Mouse (Mus musculus): ENCODE results near the gene Plcb1. TPM values are rescaled to one million over a fixed set of nuclear protein-coding genes. Genes with fewer than 3 reads are reported as not detected.

The Plcb1 gene
- polyA plus RNA-seq, 1 experiment: 0.55 TPM

- H3K27me3 ChIP-seq (ENCODE audit: control insufficient read depth, insufficient read depth, insufficient read length): no peaks in the 10 kb centered on the region
- no peaks in the 10 kb centered on the region for H3K36me3 ChIP-seq (ENCODE audit: control insufficient read depth, insufficient read depth)
- no peak overlapping the region for H3K4me3 ChIP-seq (ENCODE audit: insufficient read depth, poor library complexity, severe bottlenecking)
- H3K79me3 ChIP-seq (ENCODE audit: low read depth): no peaks in the 10 kb centered on the region
- H3ac ChIP-seq (ENCODE audit: control insufficient read depth, insufficient read length, low read depth): no peak overlapping the region
- H3K79me2 ChIP-seq (ENCODE audit: control insufficient read depth, insufficient read depth): no peaks in the 10 kb centered on the region
- no peak for TF ChIP-seq FOSL1 (IDR thresholded peaks at IDR 0.05; ENCODE audit: insufficient read depth, low read length, poor library complexity, severe bottlenecking)
- no peak for TF ChIP-seq CEBPB (IDR thresholded peaks at IDR 0.05; ENCODE audit: low read depth)
- TF ChIP-seq CTCF (IDR thresholded peaks at IDR 0.05; ENCODE audit: control insufficient read depth, insufficient read depth, insufficient read length): no peak
- TF ChIP-seq MAX (IDR thresholded peaks at IDR 0.05): no peak
- TF ChIP-seq USF1 (IDR thresholded peaks at IDR 0.05; ENCODE audit: low read depth): no peak
- TF ChIP-seq MYOG (IDR thresholded peaks at IDR 0.05; ENCODE audit: control insufficient read depth, extremely low read depth, insufficient read length): no peak
- no peak for TF ChIP-seq MYOD1 (IDR thresholded peaks at IDR 0.05; ENCODE audit: control insufficient read depth, insufficient read length, low read depth)
Observed at GRCm38 (mm10) chr2:134937666-134938065, 151.8 kb downstream of the Plcb1 start.

- Histone ChIP-seq H3K27me3 (ENCODE audit: control insufficient read depth, insufficient read depth, insufficient read length) (no peaks in the 10 kb centered on the region), H3K79me2 (ENCODE audit: control insufficient read depth, insufficient read depth) (no peaks in the 10 kb centered on the region), H3ac (ENCODE audit: control insufficient read depth, insufficient read length, low read depth) (no peak overlapping the region), H3K79me3 (ENCODE audit: low read depth) (no peaks in the 10 kb centered on the region), H3K36me3 (ENCODE audit: control insufficient read depth, insufficient read depth) (no peaks in the 10 kb centered on the region), H3K4me3 (ENCODE audit: insufficient read depth, poor library complexity, severe bottlenecking) (no peak overlapping the region)
- TF ChIP-seq MAX (IDR thresholded peaks at IDR 0.05): no peak
- no peak for TF ChIP-seq MYOD1 (IDR thresholded peaks at IDR 0.05; ENCODE audit: control insufficient read depth, insufficient read length, low read depth)
- no peak for TF ChIP-seq CEBPB (IDR thresholded peaks at IDR 0.05; ENCODE audit: low read depth)
- TF ChIP-seq CTCF (IDR thresholded peaks at IDR 0.05; ENCODE audit: control insufficient read depth, insufficient read depth, insufficient read length): no peak
- TF ChIP-seq MYOG (IDR thresholded peaks at IDR 0.05; ENCODE audit: control insufficient read depth, extremely low read depth, insufficient read length): no peak
- no peak for TF ChIP-seq FOSL1 (IDR thresholded peaks at IDR 0.05; ENCODE audit: insufficient read depth, low read length, poor library complexity, severe bottlenecking)
- no peak for TF ChIP-seq USF1 (IDR thresholded peaks at IDR 0.05; ENCODE audit: low read depth)
Observed at GRCm38 (mm10) chr2:134942039-134942438, 156.2 kb downstream of the Plcb1 start.

- no peak overlapping the region for H3K4me3 ChIP-seq (ENCODE audit: insufficient read depth, poor library complexity, severe bottlenecking)
- no peaks in the 10 kb centered on the region for H3K27me3 ChIP-seq (ENCODE audit: control insufficient read depth, insufficient read depth, insufficient read length)
- H3ac ChIP-seq (ENCODE audit: control insufficient read depth, insufficient read length, low read depth): no peak overlapping the region
- TF ChIP-seq USF1 (IDR thresholded peaks at IDR 0.05; ENCODE audit: low read depth) (no peak), MAX (IDR thresholded peaks at IDR 0.05) (no peak), FOSL1 (IDR thresholded peaks at IDR 0.05; ENCODE audit: insufficient read depth, low read length, poor library complexity, severe bottlenecking) (no peak), CEBPB (IDR thresholded peaks at IDR 0.05; ENCODE audit: low read depth) (no peak), MYOD1 (IDR thresholded peaks at IDR 0.05; ENCODE audit: control insufficient read depth, insufficient read length, low read depth) (no peak), MYOG (IDR thresholded peaks at IDR 0.05; ENCODE audit: control insufficient read depth, extremely low read depth, insufficient read length) (no peak), CTCF (IDR thresholded peaks at IDR 0.05; ENCODE audit: control insufficient read depth, insufficient read depth, insufficient read length) (no peak)
- no peaks in the 10 kb centered on the region for H3K36me3 ChIP-seq (ENCODE audit: control insufficient read depth, insufficient read depth)
- H3K79me2 ChIP-seq (ENCODE audit: control insufficient read depth, insufficient read depth): no peaks in the 10 kb centered on the region
- H3K79me3 ChIP-seq (ENCODE audit: low read depth): no peaks in the 10 kb centered on the region
Observed at GRCm38 (mm10) chr2:134942919-134943318, 157.1 kb downstream of the Plcb1 start.

- Histone ChIP-seq H3K36me3 (ENCODE audit: control insufficient read depth, insufficient read depth) (no peaks in the 10 kb centered on the region), H3K4me3 (ENCODE audit: insufficient read depth, poor library complexity, severe bottlenecking) (no peak overlapping the region), H3K79me2 (ENCODE audit: control insufficient read depth, insufficient read depth) (no peaks in the 10 kb centered on the region), H3K27me3 (ENCODE audit: control insufficient read depth, insufficient read depth, insufficient read length) (no peaks in the 10 kb centered on the region), H3ac (ENCODE audit: control insufficient read depth, insufficient read length, low read depth) (no peak overlapping the region), H3K79me3 (ENCODE audit: low read depth) (no peaks in the 10 kb centered on the region)
- no peak for TF ChIP-seq USF1 (IDR thresholded peaks at IDR 0.05; ENCODE audit: low read depth)
- no peak for TF ChIP-seq FOSL1 (IDR thresholded peaks at IDR 0.05; ENCODE audit: insufficient read depth, low read length, poor library complexity, severe bottlenecking)
- TF ChIP-seq MYOD1 (IDR thresholded peaks at IDR 0.05; ENCODE audit: control insufficient read depth, insufficient read length, low read depth): no peak
- no peak for TF ChIP-seq MYOG (IDR thresholded peaks at IDR 0.05; ENCODE audit: control insufficient read depth, extremely low read depth, insufficient read length)
- TF ChIP-seq CEBPB (IDR thresholded peaks at IDR 0.05; ENCODE audit: low read depth): no peak
- no peak for TF ChIP-seq MAX (IDR thresholded peaks at IDR 0.05)
- no peak for TF ChIP-seq CTCF (IDR thresholded peaks at IDR 0.05; ENCODE audit: control insufficient read depth, insufficient read depth, insufficient read length)
Observed at GRCm38 (mm10) chr2:134946331-134946730, 160.5 kb downstream of the Plcb1 start.

GRCm38 (mm10) chr2:134946911-134947310 lies 161.0 kb downstream of the Plcb1 start:
- H3K4me3 ChIP-seq (ENCODE audit: insufficient read depth, poor library complexity, severe bottlenecking): no peak overlapping the region
- H3K27me3 ChIP-seq (ENCODE audit: control insufficient read depth, insufficient read depth, insufficient read length): no peaks in the 10 kb centered on the region
- TF ChIP-seq CTCF (IDR thresholded peaks at IDR 0.05; ENCODE audit: control insufficient read depth, insufficient read depth, insufficient read length) (no peak), CEBPB (IDR thresholded peaks at IDR 0.05; ENCODE audit: low read depth) (peak; percentile 24), MYOG (IDR thresholded peaks at IDR 0.05; ENCODE audit: control insufficient read depth, extremely low read depth, insufficient read length) (no peak)
- H3K36me3 ChIP-seq (ENCODE audit: control insufficient read depth, insufficient read depth): no peaks in the 10 kb centered on the region
- no peaks in the 10 kb centered on the region for H3K79me3 ChIP-seq (ENCODE audit: low read depth)
- no peaks in the 10 kb centered on the region for H3K79me2 ChIP-seq (ENCODE audit: control insufficient read depth, insufficient read depth)
- no peak overlapping the region for H3ac ChIP-seq (ENCODE audit: control insufficient read depth, insufficient read length, low read depth)

GRCm38 (mm10) chr2:134952088-134952487 lies 166.2 kb downstream of the Plcb1 start:
- H3K27me3 ChIP-seq (ENCODE audit: control insufficient read depth, insufficient read depth, insufficient read length): no peaks in the 10 kb centered on the region
- H3K79me3 ChIP-seq (ENCODE audit: low read depth): no peaks in the 10 kb centered on the region
- no peaks in the 10 kb centered on the region for H3K79me2 ChIP-seq (ENCODE audit: control insufficient read depth, insufficient read depth)
- TF ChIP-seq MYOG (IDR thresholded peaks at IDR 0.05; ENCODE audit: control insufficient read depth, extremely low read depth, insufficient read length) (no peak), CTCF (IDR thresholded peaks at IDR 0.05; ENCODE audit: control insufficient read depth, insufficient read depth, insufficient read length) (no peak), USF1 (IDR thresholded peaks at IDR 0.05; ENCODE audit: low read depth) (no peak), CEBPB (IDR thresholded peaks at IDR 0.05; ENCODE audit: low read depth) (no peak), MYOD1 (IDR thresholded peaks at IDR 0.05; ENCODE audit: control insufficient read depth, insufficient read length, low read depth) (no peak), FOSL1 (IDR thresholded peaks at IDR 0.05; ENCODE audit: insufficient read depth, low read length, poor library complexity, severe bottlenecking) (no peak), MAX (IDR thresholded peaks at IDR 0.05) (no peak)
- H3K36me3 ChIP-seq (ENCODE audit: control insufficient read depth, insufficient read depth): no peaks in the 10 kb centered on the region
- H3ac ChIP-seq (ENCODE audit: control insufficient read depth, insufficient read length, low read depth): no peak overlapping the region
- H3K4me3 ChIP-seq (ENCODE audit: insufficient read depth, poor library complexity, severe bottlenecking): no peak overlapping the region
